Mouse (Mus musculus): ENCODE results near the gene Lrch3. TPM values are rescaled to one million over a fixed set of nuclear protein-coding genes. Genes with fewer than 3 reads are reported as not detected.
A peak's percentile ranks its signal among the peaks of the same experiment; 100 is the strongest.
"Not testable (repeated sequence)": the region's sequence is repeated elsewhere in the genome, so short reads cannot be mapped to it uniquely, and the experiment has no call there.

The Lrch3 gene
- polyA plus RNA-seq, 1 experiment from 2014 or later: 25.3 TPM

GRCm38 (mm10) chr16:33055655-33056054 lies 141.8 kb downstream of the Lrch3 start:
- no peak for DNase-seq (ENCODE audit: low spot score)
- H3K9ac ChIP-seq (ENCODE audit: low read depth, low read length): peak overlapping the region; percentile 97
- 23% methylated on average over 10 of the region's 10 CpGs for WGBS
- no peak overlapping the region; the same call in 1 of the 2 replicates for H3K27ac ChIP-seq (replicated peaks; ENCODE audit: low read depth, low read length)
- peak overlapping the region; percentile 93 for H3K4me3 ChIP-seq (ENCODE audit: low read depth, low read length)
- no peaks in the 10 kb centered on the region for H3K9me3 ChIP-seq (ENCODE audit: control insufficient read depth, low read length)
- H3K4me2 ChIP-seq (ENCODE audit: low read depth, low read length): peak overlapping the region; percentile 73
- H3K36me3 ChIP-seq (ENCODE audit: control insufficient read depth, insufficient read depth, low read length): peaks cover 29% of the 10 kb centered on the region
- peaks cover 10% of the 10 kb centered on the region for H3K4me1 ChIP-seq (ENCODE audit: control insufficient read depth, insufficient read depth, low read length)
- ATAC-seq (ENCODE audit: low read depth): no peak; the same call in 1 of the 2 replicates
- no peaks in the 10 kb centered on the region for H3K27me3 ChIP-seq (replicated peaks; ENCODE audit: control insufficient read depth, insufficient read depth, low read length)

GRCm38 (mm10) chr16:33056095-33056785 lies 142.3 kb downstream of the Lrch3 start, which contains the start of the genes Iqcg and Rpl35a:
Gene Iqcg (minus strand): TSS chr16:33056218.
Gene Rpl35a (plus strand): TSS chr16:33056453.
- Histone ChIP-seq H3K27me3 (replicated peaks; ENCODE audit: control insufficient read depth, insufficient read depth, low read length) (no peaks in the 10 kb centered on the region), H3K9me3 (ENCODE audit: control insufficient read depth, low read length) (no peaks in the 10 kb centered on the region), H3K4me2 (ENCODE audit: low read depth, low read length) (peak within 1 kb of the TSS; percentile 73), H3K4me1 (ENCODE audit: control insufficient read depth, insufficient read depth, low read length) (peaks cover 10% of the 10 kb centered on the region), H3K36me3 (ENCODE audit: control insufficient read depth, insufficient read depth, low read length) (peaks cover 32% of the 10 kb centered on the region), H3K9ac (ENCODE audit: low read depth, low read length) (peak within 1 kb of the TSS; percentile 97), H3K27ac (replicated peaks; ENCODE audit: low read depth, low read length) (peak within 1 kb of the TSS; percentile 92), H3K4me3 (ENCODE audit: low read depth, low read length) (peak within 1 kb of the TSS; percentile 93)
- under 1% methylated on average over 45 of the region's 47 CpGs for whole genome bisulfite sequencing
- ATAC-seq (ENCODE audit: low read depth) (peak; percentile 93), DNase-seq (ENCODE audit: low spot score) (peak; percentile 95)

- Histone ChIP-seq H3K27me3 (replicated peaks; ENCODE audit: control insufficient read depth, insufficient read depth, low read length) (no peaks in the 10 kb centered on the region), H3K9ac (ENCODE audit: low read depth, low read length) (peak overlapping the region; percentile 97), H3K4me1 (ENCODE audit: control insufficient read depth, insufficient read depth, low read length) (peaks cover 12% of the 10 kb centered on the region), H3K4me3 (ENCODE audit: low read depth, low read length) (peak overlapping the region; percentile 93), H3K36me3 (ENCODE audit: control insufficient read depth, insufficient read depth, low read length) (peaks cover 32% of the 10 kb centered on the region), H3K9me3 (ENCODE audit: control insufficient read depth, low read length) (no peaks in the 10 kb centered on the region), H3K27ac (replicated peaks; ENCODE audit: low read depth, low read length) (peak overlapping the region; percentile 92), H3K4me2 (ENCODE audit: low read depth, low read length) (peak overlapping the region; percentile 73)
- DNase-seq (ENCODE audit: low spot score): peak; percentile 20
- no peak for ATAC-seq (ENCODE audit: low read depth)
- 1% methylated on average over 18 of the region's 24 CpGs for WGBS
Observed at GRCm38 (mm10) chr16:33056786-33057185, 142.9 kb downstream of the Lrch3 start.

GRCm38 (mm10) chr16:33058033-33058432 lies 144.1 kb downstream of the Lrch3 start:
- WGBS: 91% methylated on average over 16 of the region's 16 CpGs
- peaks cover 16% of the 10 kb centered on the region for H3K4me1 ChIP-seq (ENCODE audit: control insufficient read depth, insufficient read depth, low read length)
- peak overlapping the region; percentile 73 for H3K4me2 ChIP-seq (ENCODE audit: low read depth, low read length)
- peaks cover 32% of the 10 kb centered on the region for H3K36me3 ChIP-seq (ENCODE audit: control insufficient read depth, insufficient read depth, low read length)
- H3K9me3 ChIP-seq (ENCODE audit: control insufficient read depth, low read length): no peaks in the 10 kb centered on the region
- no peaks in the 10 kb centered on the region for H3K27me3 ChIP-seq (replicated peaks; ENCODE audit: control insufficient read depth, insufficient read depth, low read length)
- no peak overlapping the region for H3K27ac ChIP-seq (replicated peaks; ENCODE audit: low read depth, low read length)
- ATAC-seq (ENCODE audit: low read depth) (no peak), DNase-seq (ENCODE audit: low spot score) (no peak)
- peak overlapping the region; percentile 97 for H3K9ac ChIP-seq (ENCODE audit: low read depth, low read length)
- peak overlapping the region; percentile 93 for H3K4me3 ChIP-seq (ENCODE audit: low read depth, low read length)

- not testable (repeated sequence) for H3K4me3 ChIP-seq (ENCODE audit: low read depth, low read length); DNase-seq (ENCODE audit: low spot score); H3K4me2 ChIP-seq (ENCODE audit: low read depth, low read length); ATAC-seq (ENCODE audit: low read depth); H3K27ac ChIP-seq (replicated peaks; ENCODE audit: low read depth, low read length); H3K9me3 ChIP-seq (ENCODE audit: control insufficient read depth, low read length); H3K9ac ChIP-seq (ENCODE audit: low read depth, low read length); H3K27me3 ChIP-seq (replicated peaks; ENCODE audit: control insufficient read depth, insufficient read depth, low read length)
- WGBS: 87% methylated on average over 9 of the region's 9 CpGs
- peaks cover 32% of the 10 kb centered on the region for H3K36me3 ChIP-seq (ENCODE audit: control insufficient read depth, insufficient read depth, low read length)
- peaks cover 19% of the 10 kb centered on the region for H3K4me1 ChIP-seq (ENCODE audit: control insufficient read depth, insufficient read depth, low read length)
Observed at GRCm38 (mm10) chr16:33058656-33059055, 144.8 kb downstream of the Lrch3 start.

GRCm38 (mm10) chr16:33059471-33059870 lies 145.6 kb downstream of the Lrch3 start:
- H3K9me3 ChIP-seq (ENCODE audit: control insufficient read depth, low read length): no peaks in the 10 kb centered on the region
- no peak overlapping the region for H3K9ac ChIP-seq (ENCODE audit: low read depth, low read length)
- peaks cover 32% of the 10 kb centered on the region for H3K36me3 ChIP-seq (ENCODE audit: control insufficient read depth, insufficient read depth, low read length)
- H3K4me1 ChIP-seq (ENCODE audit: control insufficient read depth, insufficient read depth, low read length): peaks cover 19% of the 10 kb centered on the region
- no peak overlapping the region for H3K4me2 ChIP-seq (ENCODE audit: low read depth, low read length)
- no peak overlapping the region for H3K4me3 ChIP-seq (ENCODE audit: low read depth, low read length)
- no peak for ATAC-seq (ENCODE audit: low read depth)
- WGBS: 83% methylated on average over 1 of the region's 1 CpGs
- H3K27ac ChIP-seq (replicated peaks; ENCODE audit: low read depth, low read length): no peak overlapping the region
- no peak for DNase-seq (ENCODE audit: low spot score)
- no peaks in the 10 kb centered on the region for H3K27me3 ChIP-seq (replicated peaks; ENCODE audit: control insufficient read depth, insufficient read depth, low read length)

GRCm38 (mm10) chr16:33060926-33061325 lies 147.0 kb downstream of the Lrch3 start:
- DNase-seq (ENCODE audit: low spot score) (no peak), ATAC-seq (ENCODE audit: low read depth) (no peak)
- no peaks in the 10 kb centered on the region for H3K27me3 ChIP-seq (replicated peaks; ENCODE audit: control insufficient read depth, insufficient read depth, low read length)
- no peak overlapping the region for H3K4me3 ChIP-seq (ENCODE audit: low read depth, low read length)
- H3K27ac ChIP-seq (replicated peaks; ENCODE audit: low read depth, low read length): no peak overlapping the region
- 76% methylated on average over 2 of the region's 2 CpGs for WGBS
- peaks cover 19% of the 10 kb centered on the region for H3K4me1 ChIP-seq (ENCODE audit: control insufficient read depth, insufficient read depth, low read length)
- H3K36me3 ChIP-seq (ENCODE audit: control insufficient read depth, insufficient read depth, low read length): peaks cover 32% of the 10 kb centered on the region
- H3K9ac ChIP-seq (ENCODE audit: low read depth, low read length): no peak overlapping the region
- no peaks in the 10 kb centered on the region for H3K9me3 ChIP-seq (ENCODE audit: control insufficient read depth, low read length)
- no peak overlapping the region for H3K4me2 ChIP-seq (ENCODE audit: low read depth, low read length)

- Histone ChIP-seq H3K9ac (ENCODE audit: low read depth, low read length) (no peak overlapping the region), H3K27ac (replicated peaks; ENCODE audit: low read depth, low read length) (no peak overlapping the region), H3K4me1 (ENCODE audit: control insufficient read depth, insufficient read depth, low read length) (peaks cover 19% of the 10 kb centered on the region), H3K4me2 (ENCODE audit: low read depth, low read length) (peak overlapping the region; percentile 92), H3K9me3 (ENCODE audit: control insufficient read depth, low read length) (no peaks in the 10 kb centered on the region), H3K27me3 (replicated peaks; ENCODE audit: control insufficient read depth, insufficient read depth, low read length) (no peaks in the 10 kb centered on the region), H3K36me3 (ENCODE audit: control insufficient read depth, insufficient read depth, low read length) (peaks cover 32% of the 10 kb centered on the region), H3K4me3 (ENCODE audit: low read depth, low read length) (peak overlapping the region; percentile 78; the same call in 1 of the 2 replicates)
- ATAC-seq (ENCODE audit: low read depth) (no peak), DNase-seq (ENCODE audit: low spot score) (no peak)
- WGBS: 49% methylated on average over 11 of the region's 11 CpGs
Observed at GRCm38 (mm10) chr16:33061400-33061799, 147.5 kb downstream of the Lrch3 start.
